Mouse (Mus musculus) ZHBTc4 (cell line): ENCODE data around the gene Grb7.

ENCODE experiments used
- DNase-seq: peaks from one replicate; pipeline ENCODE4 v3.0.0-alpha.2; 2011; ENCODE audit warnings: low read depth, low spot score

Gene Grb7

GRCm38 (mm10) chr11:98445238-98445637 is 956 bp upstream of the Grb7 start:
- no peak for DNase-seq

- no peak for DNase-seq
These were observed 515 bp upstream of the Grb7 start for GRCm38 (mm10) chr11:98445679-98446078.

- DNase-seq = peak; percentile 64
These were observed 624 bp downstream of the Grb7 start for GRCm38 (mm10) chr11:98446562-98447474.

GRCm38 (mm10) chr11:98447475-98447834 is 1.3 kb downstream of the Grb7 start:
- DNase-seq = no peak

GRCm38 (mm10) chr11:98448191-98448790 is 2.1 kb downstream of the Grb7 start:
- no peak for DNase-seq

- DNase-seq = no peak
These were observed 3.2 kb downstream of the Grb7 start for GRCm38 (mm10) chr11:98449419-98449818.

GRCm38 (mm10) chr11:98449921-98450771 is 4.0 kb downstream of the Grb7 start:
- peak; percentile 42 for DNase-seq

- DNase-seq = peak; percentile 85
These were observed 9.3 kb downstream of the Grb7 start for GRCm38 (mm10) chr11:98455484-98455883.

GRCm38 (mm10) chr11:98456545-98456944 is 10.4 kb downstream of the Grb7 start:
- DNase-seq = no peak

GRCm38 (mm10) chr11:98456945-98457344 is 10.8 kb downstream of the Grb7 start:
- no peak for DNase-seq

- peak; percentile 95 for DNase-seq
These were observed 11.3 kb downstream of the Grb7 start for GRCm38 (mm10) chr11:98457367-98458120.

GRCm38 (mm10) chr11:98458121-98458990 is 12.2 kb downstream of the Grb7 start:
- DNase-seq = no peak

- DNase-seq = no peak
These were observed 13.0 kb downstream of the Grb7 start for GRCm38 (mm10) chr11:98459071-98459741.

GRCm38 (mm10) chr11:98459860-98460259 is 13.7 kb downstream of the Grb7 start:
- no peak for DNase-seq

- no peak for DNase-seq
These were observed 15.0 kb downstream of the Grb7 start for GRCm38 (mm10) chr11:98461109-98461720.

GRCm38 (mm10) chr11:98462255-98462654 is 16.1 kb downstream of the Grb7 start:
- DNase-seq = no peak

- no peak for DNase-seq
These were observed 17.7 kb downstream of the Grb7 start for GRCm38 (mm10) chr11:98463911-98464310.

GRCm38 (mm10) chr11:98464516-98464915 is 18.3 kb downstream of the Grb7 start:
- DNase-seq = no peak
